Mouse (Mus musculus) brain, embryonic 14.5 days (tissue): ENCODE data around the gene 1700013F07Rik. TPM values are rescaled to one million over a fixed set of nuclear protein-coding genes. Genes with fewer than 3 reads are reported as not detected.
"Not testable (repeated sequence)": the region's sequence is repeated elsewhere in the genome, so short reads cannot be mapped to it uniquely, and the experiment has no call there.

Experiments
- DNase-seq: peaks from one replicate; pipeline ENCODE4 v3.0.0-alpha.2; 2011; ENCODE audit warnings: low read depth
- CTCF ChIP-seq: fragments of 200-500 bp; IDR thresholded peaks from 2 replicates; pipeline ENCODE4 v1.5.1; 2012; ENCODE audit warnings: inconsistent platforms, mild to moderate bottlenecking, moderate library complexity, borderline replicate concordance; ENCODE audit not compliant: insufficient read depth, insufficient read length; ENCODE audit errors: extremely low read depth
- POLR2A ChIP-seq: fragments of 200-500 bp; IDR thresholded peaks from 2 replicates; pipeline ENCODE4 v1.6.1; 2012; ENCODE audit warnings: mild to moderate bottlenecking, inconsistent platforms, borderline replicate concordance; ENCODE audit not compliant: poor library complexity, insufficient read depth, insufficient read length, severe bottlenecking; ENCODE audit errors: extremely low read depth
- polyA plus RNA-seq: library from polyadenylated mRNA; depleted of rRNA; stranded (reverse); fragments of >200 nt; gene quantifications from 2 replicates; pipeline ENCODE4 v1.2.3, GENCODE M21; 2012

1700013F07Rik gene
- polyA plus RNA-seq, 1 experiment = 2.4 TPM

- TF ChIP-seq POLR2A (no peak), CTCF (no peak)
- DNase-seq = peak; percentile 62
These were observed 20.2 kb downstream of the 1700013F07Rik start for GRCm38 (mm10) chr3:108554111-108554561.

GRCm38 (mm10) chr3:108554587-108555312, 20.8 kb downstream of the 1700013F07Rik start:
- DNase-seq = peak; percentile 99
- TF ChIP-seq CTCF (peak; percentile 85), POLR2A (peak; percentile 99; the same call in 1 of the 2 replicates)

DNA sequence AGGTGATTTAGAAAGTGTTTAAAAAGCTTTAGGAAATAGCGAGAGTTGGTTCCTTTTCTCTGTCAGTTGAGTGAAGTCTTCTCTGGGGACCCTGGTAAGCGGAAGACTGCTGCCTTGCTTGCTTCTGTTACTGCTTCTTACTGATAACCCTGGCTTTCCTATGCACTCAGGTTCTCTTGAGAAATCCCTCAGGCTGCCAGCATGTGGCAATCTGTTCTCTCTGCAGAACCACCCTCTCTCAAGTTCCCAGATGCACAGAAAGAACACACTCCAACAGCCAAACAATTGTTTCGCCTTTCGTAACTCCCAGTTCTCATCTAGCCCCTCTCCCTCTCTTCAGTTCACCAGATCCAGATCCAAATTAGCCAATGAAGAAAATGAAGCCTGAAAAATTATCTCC, 23.9 kb downstream of the 1700013F07Rik start:
- no peak for DNase-seq
- TF ChIP-seq POLR2A (no peak), CTCF (no peak)

GRCm38 (mm10) chr3:108562133-108562730, 28.3 kb downstream of the 1700013F07Rik start, which contains the start of gene Tmem167b:
Gene Tmem167b, minus strand, starts transcription at chr3:108562466.
- TF ChIP-seq CTCF = no peak
- 0 out of 2 replicates have a peak, but pooled peaks have one; percentile 6 for TF ChIP-seq POLR2A
- DNase-seq = peak; percentile 100

DNA sequence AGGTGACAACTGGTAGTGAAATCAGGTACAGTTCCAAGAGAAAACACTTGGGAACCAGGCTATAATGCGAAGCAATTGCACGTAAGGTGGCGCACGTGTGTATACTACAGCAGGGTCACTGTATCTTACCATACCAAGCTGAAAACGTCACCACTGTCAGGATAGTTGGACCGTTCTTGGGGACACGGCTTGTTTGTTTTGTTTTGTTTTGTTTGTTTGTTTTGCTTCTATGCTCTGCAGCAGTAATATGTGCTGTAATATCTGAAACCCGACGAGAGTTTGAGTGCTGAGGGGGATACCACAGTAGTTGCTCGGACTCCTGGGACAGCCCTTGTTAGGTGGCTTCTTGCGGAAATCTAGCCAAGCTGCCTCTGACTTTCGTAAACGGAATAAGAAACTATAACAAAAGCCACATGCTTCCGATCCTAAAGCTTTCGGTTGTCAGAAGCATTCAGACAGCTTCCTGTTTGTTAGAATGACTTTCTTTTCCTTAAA, 28.9 kb downstream of the 1700013F07Rik start:
- DNase-seq = no peak
- TF ChIP-seq CTCF (peak; percentile 7; the same call in 1 of the 2 replicates), POLR2A (no peak)

DNA sequence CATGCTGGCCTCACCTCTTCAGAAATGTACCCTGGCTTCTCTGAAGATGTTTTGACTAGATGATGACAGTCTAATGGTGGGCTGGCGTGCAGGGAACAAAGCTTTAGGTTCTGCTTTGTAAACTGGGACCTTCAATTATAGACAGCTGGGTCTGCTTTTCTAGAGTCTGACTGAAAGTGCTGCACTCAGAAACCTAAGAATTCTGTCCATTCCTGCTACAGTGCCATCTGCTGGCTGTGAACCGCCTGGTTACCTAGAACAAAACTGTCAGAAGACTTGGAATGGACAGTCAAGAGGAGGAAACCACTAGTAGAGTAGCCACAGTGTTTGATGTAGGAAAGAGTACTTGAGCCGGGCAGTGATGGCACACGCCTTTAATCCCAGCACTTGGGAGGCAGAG, 29.4 kb downstream of the 1700013F07Rik start:
- peak; percentile 76; the same call in 1 of the 2 replicates for TF ChIP-seq CTCF
- TF ChIP-seq POLR2A = no peak
- peak; percentile 93 for DNase-seq

DNA sequence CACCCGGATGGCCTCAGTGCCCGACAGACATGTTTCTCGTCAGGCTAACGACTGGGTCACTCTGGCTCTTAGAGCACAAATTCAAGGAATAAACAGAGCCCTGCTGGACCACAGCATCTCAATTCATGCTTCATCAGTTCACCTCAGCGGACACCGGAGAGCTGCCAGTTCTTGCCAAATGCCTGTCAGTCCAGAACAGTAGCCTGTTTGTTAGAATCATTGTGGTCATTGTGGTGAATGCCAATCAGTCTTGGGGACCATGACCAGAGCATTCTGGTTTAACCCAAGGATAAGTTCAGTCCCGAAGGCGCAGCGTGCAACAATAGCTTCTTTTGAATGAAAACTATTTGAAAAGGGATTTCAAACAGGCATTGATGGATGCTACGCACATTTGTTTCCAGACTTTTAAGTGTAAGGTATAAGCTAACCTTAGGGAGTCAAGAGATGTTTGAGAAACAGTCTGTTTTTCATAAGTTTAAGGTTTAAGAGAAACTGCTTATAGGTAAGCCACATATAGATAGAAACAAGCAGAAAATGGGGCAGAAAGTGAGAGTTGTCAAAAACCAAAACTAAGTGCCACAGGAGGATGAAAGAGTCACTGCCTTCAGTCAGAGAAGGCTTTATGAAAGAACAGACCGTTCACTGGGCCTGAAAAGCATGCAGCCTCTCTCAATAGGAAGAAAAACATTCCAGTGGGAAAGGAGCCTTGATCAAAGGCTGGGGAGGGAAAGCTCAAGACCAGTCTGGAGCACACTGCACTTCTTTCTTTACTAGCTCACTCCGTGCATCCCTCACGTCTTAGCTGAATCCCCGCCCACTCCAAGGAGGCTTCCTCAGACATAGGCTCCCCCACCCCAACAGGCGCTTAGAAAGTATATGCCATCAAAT, 34.3 kb downstream of the 1700013F07Rik start:
- TF ChIP-seq CTCF = no peak
- no peak for TF ChIP-seq POLR2A
- DNase-seq = peak; percentile 94

- not testable (repeated sequence) for DNase-seq
These were observed 35.7 kb downstream of the 1700013F07Rik start for GRCm38 (mm10) chr3:108569636-108570035.

- no peak for DNase-seq
These were observed 36.9 kb downstream of the 1700013F07Rik start for GRCm38 (mm10) chr3:108570813-108571212.

GRCm38 (mm10) chr3:108571443-108572294, 37.7 kb downstream of the 1700013F07Rik start, which contains the start of gene Taf13:
Gene Taf13, plus strand, starts transcription at chr3:108571698.
- TF ChIP-seq POLR2A (peak; percentile 98; the same call in 1 of the 2 replicates), CTCF (no peak)
- DNase-seq = peak; percentile 99

More at GRCm38 (mm10) chr3:108570813-108571212, 36.9 kb downstream of the 1700013F07Rik start:
- TF ChIP-seq CTCF (no peak), POLR2A (no peak)
